Mouse (Mus musculus) kidney, adult 11 months (tissue): ENCODE data around the gene Itga4.

Experiments used
- DNase-seq: peaks from one replicate; pipeline ENCODE4 v3.0.0; 2022

Gene Itga4

GRCm38 (mm10) chr2:79357835-79358234, 102.6 kb downstream of the Itga4 start:
- DNase-seq: no peak

GRCm38 (mm10) chr2:79362029-79362428, 106.8 kb downstream of the Itga4 start:
- DNase-seq: no peak

GRCm38 (mm10) chr2:79363920-79364319, 108.7 kb downstream of the Itga4 start:
- no peak for DNase-seq

GRCm38 (mm10) chr2:79367451-79368450, 112.5 kb downstream of the Itga4 start:
- DNase-seq: no peak

- DNase-seq: no peak
Observed at GRCm38 (mm10) chr2:79368661-79369060, 113.4 kb downstream of the Itga4 start.

GRCm38 (mm10) chr2:79369061-79369524, 113.9 kb downstream of the Itga4 start:
- no peak for DNase-seq

GRCm38 (mm10) chr2:79369905-79370304, 114.7 kb downstream of the Itga4 start:
- no peak for DNase-seq

GRCm38 (mm10) chr2:79370711-79371312, 115.6 kb downstream of the Itga4 start:
- no peak for DNase-seq

- DNase-seq: no peak
Observed at GRCm38 (mm10) chr2:79371326-79372153, 116.3 kb downstream of the Itga4 start.

- DNase-seq: no peak
Observed at GRCm38 (mm10) chr2:79372154-79372467, 116.9 kb downstream of the Itga4 start.

- no peak for DNase-seq
Observed at GRCm38 (mm10) chr2:79372486-79373200, 117.4 kb downstream of the Itga4 start.

GRCm38 (mm10) chr2:79378346-79379086, 123.3 kb downstream of the Itga4 start:
- no peak for DNase-seq

GRCm38 (mm10) chr2:79379087-79380041, 124.1 kb downstream of the Itga4 start:
- peak; percentile 41 for DNase-seq
